Comparison of ENCODE assay signal across 7 mouse cellular contexts in genomic region chr4:97775059-97775458, GRCm38 (mm10). TPM values are rescaled to one million over a fixed set of nuclear protein-coding genes. Genes with fewer than 3 reads are reported as not detected.
DNase-seq lines count a peak whose midpoint lies in the region; ATAC-seq lines count a peak whose summit lies in the region.

No protein-coding gene starts in this region.

- H3K27me3 ChIP-seq in forebrain, embryonic 16.5 days (replicated peaks; ENCODE audit: control insufficient read depth, insufficient read depth, low read length), result no peaks in the 10 kb centered on the region
- peaks cover 14% of the 10 kb centered on the region; the same call in 1 of the 2 replicates for H3K27me3 ChIP-seq in hindbrain, embryonic 11.5 days (ENCODE audit: control insufficient read depth, insufficient read depth, low read length)

- peak overlapping the region; percentile 62 for H3K27ac ChIP-seq in forebrain, embryonic 16.5 days (ENCODE audit: low read length)
- H3K27ac ChIP-seq in hindbrain, embryonic 11.5 days (ENCODE audit: low read depth, low read length), result 0 out of 2 replicates have a peak overlapping the region, but pooled peaks have one; percentile 45

- intact Hi-C loops in left cerebral cortex, postnatal 36 days (cut with DNase I), result loop anchor here (5.0 to 10.0 kb wide), 2 partner anchors 190 to 547 kb away; no protein-coding TSS in a partner anchor

- peak overlapping the region; percentile 32 for H3K9ac ChIP-seq in forebrain, embryonic 16.5 days (replicated peaks; ENCODE audit: low read depth, low read length)
- peak overlapping the region; percentile 27; the same call in 1 of the 2 replicates for H3K9ac ChIP-seq in hindbrain, embryonic 11.5 days (ENCODE audit: low read depth, low read length)

- H3K36me3 ChIP-seq in forebrain, embryonic 16.5 days (ENCODE audit: control insufficient read depth, insufficient read depth), result no peaks in the 10 kb centered on the region
- no peaks in the 10 kb centered on the region for H3K36me3 ChIP-seq in hindbrain, embryonic 11.5 days (ENCODE audit: control insufficient read depth, insufficient read depth, low read length)

- peak; percentile 48 for DNase-seq in R1 (ENCODE audit: low read depth, low spot score)
- peak; percentile 85 for DNase-seq in brain, adult 2 months (ENCODE audit: low read depth, low spot score)
- peak; percentile 72 for DNase-seq in hindbrain, embryonic 11.5 days (ENCODE audit: low spot score)
- peak; percentile 53 to 58 for DNase-seq in left cerebral cortex, postnatal 36 days (ENCODE audit: low spot score in 2 of 2)
- peak; percentile 34 to 53 for DNase-seq in spleen, postnatal 36 days (ENCODE audit: low spot score in 2 of 2)

- H3K9me3 ChIP-seq in forebrain, embryonic 16.5 days (ENCODE audit: control insufficient read depth, low read length), result no peaks in the 10 kb centered on the region
- no peaks in the 10 kb centered on the region for H3K9me3 ChIP-seq in hindbrain, embryonic 11.5 days (ENCODE audit: control insufficient read depth, low read length)

- ATAC-seq in forebrain, embryonic 16.5 days, result no peak
- no peak for ATAC-seq in hindbrain, embryonic 11.5 days (ENCODE audit: low FRiP score)
- peak; percentile 38 for ATAC-seq in megakaryocyte-erythroid progenitor cell, adult 5-6 weeks (replicated peaks; ENCODE audit: low FRiP score, low TSS enrichment, poor library complexity, severe bottlenecking)

- under 1% methylated on average over 13 of the region's 13 CpGs for WGBS in forebrain, embryonic 16.5 days
- WGBS in hindbrain, embryonic 11.5 days, result under 1% methylated on average over 13 of the region's 13 CpGs

- H3K4me3 ChIP-seq in forebrain, embryonic 16.5 days (replicated peaks; ENCODE audit: low read length), result peak overlapping the region; percentile 24; the same call in 1 of the 2 replicates
- H3K4me3 ChIP-seq in hindbrain, embryonic 11.5 days (ENCODE audit: low read depth, low read length), result peak overlapping the region; percentile 16

- H3K4me1 ChIP-seq in forebrain, embryonic 16.5 days (replicated peaks; ENCODE audit: control insufficient read depth, insufficient read depth, low read length), result peaks cover 39% of the 10 kb centered on the region
- no peaks in the 10 kb centered on the region; the same call in 1 of the 2 replicates for H3K4me1 ChIP-seq in hindbrain, embryonic 11.5 days (replicated peaks; ENCODE audit: control insufficient read depth, insufficient read depth, low read length)

- peak overlapping the region; percentile 90 for H3K4me2 ChIP-seq in forebrain, embryonic 16.5 days (ENCODE audit: low read length)
- peak overlapping the region; percentile 33 for H3K4me2 ChIP-seq in hindbrain, embryonic 11.5 days (replicated peaks; ENCODE audit: low read depth, low read length)

RNA-seq across cellular contexts. Expression of gene Nfia, which starts 2.5 kb away (rescaled TPM):
- 88.3 and 97.1 TPM in 2 replicates for polyA plus RNA-seq in forebrain, embryonic 16.5 days (2015; fragmentation: Nextera tagmentation; extraction: Ambion mirVana)
- 29.8 and 45.6 TPM in 2 replicates for polyA plus RNA-seq in hindbrain, embryonic 11.5 days (2014; fragmentation: Nextera tagmentation; extraction: Ambion mirVana)
- 10 to 100 TPM; 62.9 to 75.3 TPM for total RNA-seq in left cerebral cortex, postnatal 36 days (2021)
- total RNA-seq in megakaryocyte-erythroid progenitor cell, adult 5-6 weeks (2014; fragmentation: Nextera tagmentation), result 136 and 212 TPM in 2 replicates
- total RNA-seq in megakaryocyte-erythroid progenitor cell, adult 5-6 weeks (2017), result 16.7 and 33.0 TPM in 2 replicates

RNA-seq across cellular contexts. Expression of gene E130114P18Rik, which starts 2.8 kb away (rescaled TPM):
- 31.0 and 34.5 TPM in 2 replicates for polyA plus RNA-seq in forebrain, embryonic 16.5 days (2015; fragmentation: Nextera tagmentation; extraction: Ambion mirVana)
- polyA plus RNA-seq in hindbrain, embryonic 11.5 days (2014; fragmentation: Nextera tagmentation; extraction: Ambion mirVana), result 28.5 and 36.5 TPM in 2 replicates
- 1 to 10 TPM; 5.0 to 5.9 TPM for total RNA-seq in left cerebral cortex, postnatal 36 days (2021)
- total RNA-seq in megakaryocyte-erythroid progenitor cell, adult 5-6 weeks (2014; fragmentation: Nextera tagmentation), result not detected in 2 replicates
- not detected in 2 replicates for total RNA-seq in megakaryocyte-erythroid progenitor cell, adult 5-6 weeks (2017)

Comparison
In these comparisons a context has a peak if more than half of its experiments do, and no peak if none do; other contexts are left out.
1. RNA of gene E130114P18Rik, which starts 2.8 kb away (total RNA-seq): 5.0 to 5.9 TPM in left cerebral cortex, postnatal 36 days; not detected in megakaryocyte-erythroid progenitor cell, adult 5-6 weeks; every median in the first group is over 4 times any median in the second.
2. Peak in every context shown above with its lines, with median percentiles within 50 percentile points of each other: DNase-seq.